Mouse (Mus musculus) adrenal gland, postnatal 0 days (tissue): ENCODE data around the gene Cops4. TPM values are rescaled to one million over a fixed set of nuclear protein-coding genes. Genes with fewer than 3 reads are reported as not detected.

Experiments
- microRNA-seq: library from miRNA; unstranded; fragments of <30 nt; microRNA quantifications from one replicate; pipeline ENCODE4, GENCODE M21; 2016; ENCODE audit warnings: borderline replicate concordance; ENCODE audit not compliant: insufficient number of aligned reads
- polyA plus RNA-seq: library from polyadenylated mRNA; unstranded; fragments of >200 nt; fragmentation: Nextera tagmentation; extraction: Ambion mirVana; gene quantifications from 2 replicates; pipeline ENCODE4 v1.2.1, GENCODE M21; 2015

Gene Cops4
- polyA plus RNA-seq, result 99.4 and 126 TPM in 2 replicates

GRCm38 (mm10) chr5:100518049-100519026, at the start of gene Cops4:
Gene Cops4 (plus strand): TSS chr5:100518309.

DNA sequence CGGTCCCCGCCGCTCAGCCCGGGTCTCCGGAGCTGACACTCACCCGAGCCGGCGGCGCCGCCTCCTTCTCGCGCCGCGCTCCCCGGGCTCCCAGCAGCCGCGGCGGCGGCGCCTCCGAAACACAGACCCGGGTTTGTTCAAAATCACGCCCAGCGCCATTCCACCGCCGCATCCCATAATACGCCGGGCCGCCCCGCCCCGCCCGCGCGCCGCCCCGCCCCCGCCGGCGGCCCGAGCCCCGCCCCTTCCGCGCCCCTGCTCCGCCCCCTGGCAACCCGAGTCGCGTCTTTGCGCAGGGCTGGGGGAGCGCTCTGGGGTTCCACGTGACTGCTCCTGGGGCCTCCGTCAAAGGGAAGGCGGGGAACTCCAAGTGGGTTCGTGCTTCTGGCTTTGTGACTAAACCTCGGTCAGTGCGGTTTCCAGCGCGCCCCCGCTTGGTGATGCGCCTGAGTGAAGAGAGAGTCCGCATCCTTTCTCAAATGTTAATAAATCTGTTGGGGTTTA, 17.6 kb upstream of the Cops4 start, which contains the start of gene Lin54:
Gene Lin54 (minus strand): TSS at position 182 of the 504 bp plus-strand sequence.

GRCm38 (mm10) chr5:100572069-100572468, 54.0 kb downstream of the Cops4 start, which contains the start of gene Plac8:
Gene Plac8 (minus strand): TSS chr5:100572245.

Small RNAs within 50 kb of the gene (microRNA-seq; reads per million reads assigned to microRNA genes)
- not detected for gene Gm23222

Other genes starting within 250 kb of the Cops4 start
- gene Sec31a, start 102.1 kb upstream of the Cops4 start, polyA plus RNA-seq, result 90.5 and 99.9 TPM in 2 replicates
- 4.3 and 6.7 TPM in 2 replicates for gene Lin54, start 17.7 kb upstream of the Cops4 start, polyA plus RNA-seq
- 63.3 and 143 TPM in 2 replicates for gene Plac8, start 53.9 kb downstream of the Cops4 start, polyA plus RNA-seq
- gene Coq2, start 156.8 kb downstream of the Cops4 start, polyA plus RNA-seq, result 67.8 and 73.6 TPM in 2 replicates
- 3.5 and 4.7 TPM in 2 replicates for gene Hpse, start 201.4 kb downstream of the Cops4 start, polyA plus RNA-seq